Mouse (Mus musculus) right cerebral cortex, postnatal 25 days (tissue): ENCODE measurements around the gene Ssbp4.

Experiments
- DNase-seq: peaks from one replicate; pipeline ENCODE4 v3.0.0; 2022

The Ssbp4 gene

DNA sequence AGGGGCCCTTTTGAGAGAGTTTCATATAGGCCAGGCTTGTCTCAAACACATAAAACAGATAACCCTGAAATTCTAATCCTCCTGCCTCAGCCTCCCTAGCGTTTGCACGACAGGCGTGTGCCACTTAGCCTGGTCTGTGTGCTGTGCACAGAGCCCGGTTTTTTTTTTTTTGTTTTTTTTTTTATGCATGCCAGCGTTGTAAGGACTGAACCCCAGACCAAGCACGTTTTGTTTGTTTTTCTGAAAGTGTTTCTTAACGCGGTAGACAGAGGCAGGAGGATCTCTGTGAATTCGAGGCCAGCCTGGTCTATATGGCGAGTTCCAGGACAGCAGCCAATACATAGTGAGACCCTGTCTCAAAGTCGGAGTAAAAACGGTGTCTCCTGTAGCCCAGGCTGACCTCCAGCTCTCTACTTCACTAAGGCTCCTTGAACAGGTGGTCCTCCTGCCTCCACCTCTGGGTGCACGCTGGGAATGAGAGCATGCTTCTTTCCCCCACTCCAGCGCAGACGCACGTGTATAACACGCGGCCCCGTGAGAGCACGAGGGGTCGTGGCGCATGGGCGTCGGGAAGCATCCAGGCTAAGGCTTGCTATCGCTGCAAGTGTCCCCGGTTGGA lies at the start of gene Ssbp4:
Gene Ssbp4 (minus strand): TSS at position 124 of the 619 bp plus-strand sequence.
- DNase-seq = no peak

GRCm38 (mm10) chr8:70657739-70658138 lies 49.1 kb upstream of the Ssbp4 start:
- DNase-seq = no peak

- no peak for DNase-seq
These were observed 48.5 kb upstream of the Ssbp4 start for GRCm38 (mm10) chr8:70657214-70657613.

GRCm38 (mm10) chr8:70656193-70656790 lies 47.6 kb upstream of the Ssbp4 start:
- DNase-seq = no peak

DNA sequence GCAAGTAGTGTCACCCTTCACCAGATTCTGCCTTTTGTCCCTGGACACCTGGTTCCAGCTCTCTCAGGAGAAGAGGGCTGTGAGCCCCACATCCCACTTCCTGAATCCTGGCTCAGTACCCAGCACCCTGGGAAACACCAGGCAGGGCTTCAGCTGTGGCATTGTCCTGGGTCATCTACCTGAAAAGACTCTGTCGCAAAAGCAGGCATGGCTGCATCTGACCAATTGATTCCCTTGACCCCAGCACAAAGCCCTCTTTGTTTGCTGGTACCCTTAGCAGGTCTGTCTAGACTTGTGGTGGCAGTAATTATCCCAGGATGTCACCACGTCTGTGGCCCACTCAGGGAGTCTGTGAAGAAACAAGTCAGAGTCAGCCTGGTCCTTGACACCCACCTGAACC lies 46.8 kb upstream of the Ssbp4 start:
- DNase-seq = no peak

DNA sequence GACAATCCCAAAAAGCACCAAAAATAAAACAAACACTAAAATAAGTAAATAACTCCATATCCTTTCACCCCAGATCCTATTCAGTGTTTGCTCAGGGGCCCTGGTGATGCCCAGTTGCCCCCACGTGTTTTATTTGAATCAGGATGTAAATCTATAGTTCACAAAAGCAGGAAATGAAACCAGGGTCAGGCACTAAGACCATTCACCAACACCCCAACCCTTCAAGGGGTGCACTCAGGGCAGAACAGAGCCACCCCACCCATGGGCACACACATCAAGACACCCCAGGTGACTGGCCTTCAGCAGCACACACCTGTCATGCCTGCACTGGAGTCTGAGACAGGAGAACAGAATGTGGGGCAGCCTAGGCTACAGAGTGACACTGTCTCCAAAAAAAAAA lies 45.4 kb upstream of the Ssbp4 start:
- DNase-seq = no peak

- no peak for DNase-seq
These were observed 44.6 kb upstream of the Ssbp4 start for GRCm38 (mm10) chr8:70653226-70653625.

GRCm38 (mm10) chr8:70650351-70650750 lies 41.7 kb upstream of the Ssbp4 start:
- no peak for DNase-seq

DNA sequence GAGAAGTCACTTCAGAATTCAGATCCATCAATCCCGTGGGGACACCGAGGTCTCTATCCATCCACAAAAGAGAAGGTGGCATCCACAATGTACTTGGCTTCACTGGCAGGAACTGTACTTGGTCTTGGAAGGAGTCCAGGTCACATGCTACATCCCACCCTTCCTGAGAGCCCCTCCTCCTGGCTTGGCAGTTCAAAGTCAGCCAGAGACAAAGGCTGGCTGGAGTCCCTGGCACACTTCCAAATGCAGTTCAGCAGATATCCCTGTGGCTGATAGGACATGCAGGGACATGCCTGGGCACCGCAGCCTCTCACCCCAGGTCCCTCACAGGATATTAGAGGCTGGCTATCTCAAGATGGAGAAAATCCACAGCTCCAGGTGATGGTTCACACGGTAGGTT lies 40.7 kb upstream of the Ssbp4 start:
- DNase-seq = no peak

DNA sequence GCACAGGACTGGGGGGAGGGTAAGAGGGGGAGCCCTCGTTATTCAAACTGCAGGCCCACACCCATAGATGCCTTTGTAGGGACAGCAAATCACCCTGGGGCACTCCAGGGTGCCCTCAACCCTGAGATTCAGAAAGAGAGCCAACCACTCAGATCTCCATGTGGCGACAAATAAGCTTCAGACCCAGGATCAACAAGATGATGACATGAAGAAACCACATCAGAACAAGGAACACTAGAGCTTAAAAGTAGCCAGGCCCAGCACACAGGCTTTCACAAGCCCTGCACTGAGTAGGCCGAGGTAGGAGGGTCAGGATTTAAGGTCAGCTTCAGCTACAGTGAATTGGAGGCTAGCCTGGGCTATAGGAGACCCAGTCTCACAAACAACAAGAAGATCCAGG lies 40.2 kb upstream of the Ssbp4 start:
- DNase-seq = no peak

GRCm38 (mm10) chr8:70648164-70648442 lies 39.4 kb upstream of the Ssbp4 start:
- DNase-seq = no peak

GRCm38 (mm10) chr8:70647343-70648163 lies 38.9 kb upstream of the Ssbp4 start:
- no peak for DNase-seq

- no peak for DNase-seq
These were observed 38.1 kb upstream of the Ssbp4 start for GRCm38 (mm10) chr8:70646775-70647174.

- no peak for DNase-seq
These were observed 37.7 kb upstream of the Ssbp4 start for GRCm38 (mm10) chr8:70646369-70646768.

- no peak for DNase-seq
These were observed 37.0 kb upstream of the Ssbp4 start for GRCm38 (mm10) chr8:70645501-70646224.

- DNase-seq = no peak
These were observed 35.4 kb upstream of the Ssbp4 start for GRCm38 (mm10) chr8:70644065-70644464.

DNA sequence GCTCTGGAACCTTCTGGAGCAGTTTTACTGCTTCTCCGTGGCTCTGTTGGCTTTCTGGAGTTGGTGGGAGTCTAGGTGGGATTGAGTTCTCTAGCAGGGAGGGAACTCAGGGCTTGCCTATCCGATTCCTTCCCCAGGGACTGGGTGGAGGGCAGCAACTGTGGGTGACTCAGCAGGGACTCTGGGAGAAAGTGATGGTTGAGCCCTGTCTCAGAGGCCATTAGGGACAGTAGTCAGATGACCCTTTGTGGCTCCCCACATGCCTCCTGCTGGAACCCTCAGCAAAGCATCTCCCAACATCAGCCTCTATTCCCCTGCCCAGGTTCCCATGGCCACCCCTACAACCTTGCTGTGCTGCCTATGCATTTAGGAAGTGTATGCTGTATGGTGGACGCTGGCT lies 34.3 kb upstream of the Ssbp4 start:
- DNase-seq = no peak

DNA sequence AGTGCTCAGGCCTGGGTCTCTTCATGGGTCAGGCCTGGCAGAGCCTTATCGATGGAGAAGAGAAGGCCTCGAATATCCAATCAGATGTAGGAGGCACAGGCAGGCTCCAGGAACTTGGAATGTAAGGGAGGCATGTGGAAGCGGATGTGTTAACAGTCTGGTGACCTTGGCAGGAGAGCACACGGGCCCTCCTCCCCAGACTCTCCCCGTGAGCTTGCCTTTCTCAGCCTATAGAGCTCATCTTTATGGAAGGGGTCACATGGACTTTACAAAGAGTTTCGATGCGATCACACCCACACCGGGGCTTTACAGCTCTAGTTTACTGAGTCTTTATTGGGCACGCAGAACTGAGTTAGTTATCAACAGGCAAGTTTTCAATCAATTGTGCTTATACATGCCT lies 30.1 kb upstream of the Ssbp4 start:
- no peak for DNase-seq

GRCm38 (mm10) chr8:70636838-70637237 lies 28.2 kb upstream of the Ssbp4 start:
- DNase-seq = no peak

DNA sequence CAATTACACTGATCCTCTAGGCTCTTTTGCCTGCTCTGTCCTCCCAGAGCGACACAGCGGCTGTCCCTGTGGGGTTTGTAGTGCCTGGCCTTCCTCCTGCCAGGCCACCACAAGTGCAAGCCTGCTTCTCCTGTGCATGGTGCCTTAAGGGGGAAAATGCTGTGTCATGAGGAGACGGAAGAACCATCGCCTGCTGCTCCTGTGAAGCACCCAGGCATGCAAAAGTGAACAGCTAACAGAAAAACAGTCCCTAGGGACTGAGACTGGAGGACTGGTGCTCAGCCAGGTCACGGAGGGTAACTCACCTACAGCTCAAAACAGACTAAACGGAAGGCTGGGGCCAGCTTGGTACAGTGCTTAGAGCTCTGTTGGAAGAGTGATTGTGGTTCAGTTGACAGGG lies 26.9 kb upstream of the Ssbp4 start:
- no peak for DNase-seq

GRCm38 (mm10) chr8:70634066-70634465 lies 25.4 kb upstream of the Ssbp4 start:
- DNase-seq = no peak

DNA sequence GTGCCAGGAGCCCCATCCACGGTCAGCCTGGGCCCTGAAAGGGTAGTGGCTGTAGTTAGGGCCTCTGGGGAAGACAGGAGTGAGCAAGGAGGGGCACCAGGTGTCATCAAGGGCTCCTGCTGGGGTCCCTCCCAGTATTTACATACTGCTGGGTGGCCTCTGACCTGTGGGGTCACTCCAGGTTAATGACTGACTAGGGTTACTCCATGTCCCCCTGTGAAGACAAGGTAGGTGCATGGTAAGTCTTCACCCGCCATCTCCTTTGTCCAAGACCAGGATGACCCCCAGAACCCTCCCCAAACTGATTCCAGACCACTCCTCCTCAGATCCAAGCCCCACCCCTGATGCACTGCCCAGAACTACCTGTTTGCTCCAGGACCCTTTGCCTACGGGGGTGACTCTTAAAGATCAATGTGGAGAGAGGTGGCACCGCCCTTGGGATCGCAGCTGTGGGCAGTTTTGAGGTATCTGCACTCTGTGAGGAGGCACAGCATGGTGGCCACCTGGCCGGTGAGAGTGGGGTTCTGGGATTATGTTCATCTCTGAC lies 23.7 kb upstream of the Ssbp4 start, which contains the start of gene Gdf15:
Gene Gdf15 (minus strand): TSS at position 111 of the 547 bp plus-strand sequence.
- DNase-seq = no peak

DNA sequence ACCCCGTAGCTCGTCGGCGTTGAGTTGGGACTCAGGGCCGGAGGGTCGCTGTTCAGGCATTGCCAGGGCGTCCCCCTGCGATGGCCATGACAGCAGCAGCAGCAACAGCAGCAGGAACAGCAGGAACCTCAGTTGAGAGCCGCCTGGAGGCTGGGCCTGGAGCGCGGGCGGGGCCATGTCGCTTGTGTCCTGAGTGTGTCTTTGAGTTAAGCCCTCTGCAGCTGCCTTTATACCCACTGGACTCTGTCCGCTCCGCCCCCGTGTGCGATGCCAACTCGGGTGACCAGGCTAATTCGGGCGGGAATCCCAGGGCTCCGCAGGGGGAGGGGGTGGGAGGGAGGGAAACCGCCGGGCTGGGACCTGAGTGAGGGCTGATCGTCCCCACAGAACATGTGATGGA lies 22.8 kb upstream of the Ssbp4 start:
- DNase-seq = no peak
